Mouse (Mus musculus) 3T3-L1 (cell line): ENCODE measurements around the gene Lamp5.

Source experiments
- DNase-seq: peaks from one replicate; pipeline ENCODE4 v3.0.0-alpha.2; 2015; ENCODE audit warnings: low read depth, low spot score

Gene Lamp5

GRCm38 (mm10) chr2:136051688-136052289, at the start of gene Lamp5:
Lamp5 (plus strand) TSS chr2:136052239.
- DNase-seq = no peak

GRCm38 (mm10) chr2:136003836-136004235, 48.2 kb upstream of the Lamp5 start:
- no peak for DNase-seq

- DNase-seq = no peak
These were observed 45.8 kb upstream of the Lamp5 start for GRCm38 (mm10) chr2:136006280-136006679.

GRCm38 (mm10) chr2:136012759-136013158, 39.3 kb upstream of the Lamp5 start:
- no peak for DNase-seq

- no peak for DNase-seq
These were observed 3.6 kb upstream of the Lamp5 start for GRCm38 (mm10) chr2:136048464-136048863.

GRCm38 (mm10) chr2:136050793-136051615, 1.0 kb upstream of the Lamp5 start:
- DNase-seq = no peak

GRCm38 (mm10) chr2:136057861-136058331, 5.9 kb downstream of the Lamp5 start:
- no peak for DNase-seq

- no peak for DNase-seq
These were observed 6.4 kb downstream of the Lamp5 start for GRCm38 (mm10) chr2:136058398-136058797.

GRCm38 (mm10) chr2:136059029-136059669, 7.1 kb downstream of the Lamp5 start:
- no peak for DNase-seq

GRCm38 (mm10) chr2:136064356-136064755, 12.3 kb downstream of the Lamp5 start:
- DNase-seq = no peak

GRCm38 (mm10) chr2:136095978-136096377, 43.9 kb downstream of the Lamp5 start:
- no peak for DNase-seq

- DNase-seq = no peak
These were observed 45.1 kb downstream of the Lamp5 start for GRCm38 (mm10) chr2:136097143-136097542.

- DNase-seq = no peak
These were observed 55.6 kb downstream of the Lamp5 start for GRCm38 (mm10) chr2:136107597-136107996.

- DNase-seq = no peak
These were observed 56.3 kb downstream of the Lamp5 start for GRCm38 (mm10) chr2:136108124-136109037.

- no peak for DNase-seq
These were observed 57.0 kb downstream of the Lamp5 start for GRCm38 (mm10) chr2:136109038-136109363.

GRCm38 (mm10) chr2:136113374-136113773, 61.3 kb downstream of the Lamp5 start:
- DNase-seq = no peak

- no peak for DNase-seq
These were observed 66.0 kb downstream of the Lamp5 start for GRCm38 (mm10) chr2:136118006-136118405.
